Mouse (Mus musculus): ENCODE data around the gene Olfr1265.

The Olfr1265 gene

DNA sequence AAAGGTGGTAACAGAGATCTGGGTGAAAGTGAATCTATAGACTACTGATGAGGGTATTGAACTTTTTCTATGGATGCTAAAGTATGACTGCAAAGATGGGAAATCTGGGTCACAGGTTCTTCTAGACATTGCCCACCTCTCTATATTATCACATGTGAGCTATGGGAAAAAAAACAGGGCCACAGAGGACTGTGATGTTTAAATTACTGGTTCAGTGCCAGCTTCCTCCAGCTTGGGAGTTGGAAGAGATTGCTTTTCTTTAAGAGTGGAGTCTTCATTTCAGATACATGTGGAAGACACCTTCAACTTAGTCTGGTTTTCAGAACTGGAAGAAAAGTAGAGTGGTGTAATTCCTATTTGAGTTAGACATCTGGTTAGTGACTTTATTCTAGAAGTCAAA, at the start of gene Olfr1265:
TSS of gene Olfr1265 (plus strand) at position 301 of the 400 bp plus-strand sequence.
- DNase-seq (ENCODE audit: low spot score), result no peak

DNA sequence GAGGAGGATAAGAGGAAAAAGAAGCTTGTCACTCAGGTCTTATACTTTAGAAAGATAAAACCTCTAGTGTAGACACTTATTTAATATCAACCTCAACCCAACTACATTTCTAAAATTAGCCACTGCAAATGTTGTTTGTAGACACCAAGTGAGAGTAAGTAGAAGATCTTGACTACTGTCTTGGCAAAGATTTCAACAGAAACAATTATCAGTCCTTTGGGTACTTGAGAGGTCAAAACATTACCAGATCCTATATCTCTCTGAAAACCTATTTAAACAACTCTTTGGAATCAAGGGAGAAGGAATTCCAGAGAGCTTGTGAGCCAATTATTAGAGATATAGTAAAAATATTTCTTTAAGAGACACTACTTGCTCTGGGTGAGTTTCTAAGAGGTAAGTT, 44.2 kb upstream of the Olfr1265 start, which contains the start of gene Olfr1261:
TSS of gene Olfr1261 (plus strand) at position 301 of the 400 bp plus-strand sequence.
- DNase-seq (ENCODE audit: low spot score), result no peak

DNA sequence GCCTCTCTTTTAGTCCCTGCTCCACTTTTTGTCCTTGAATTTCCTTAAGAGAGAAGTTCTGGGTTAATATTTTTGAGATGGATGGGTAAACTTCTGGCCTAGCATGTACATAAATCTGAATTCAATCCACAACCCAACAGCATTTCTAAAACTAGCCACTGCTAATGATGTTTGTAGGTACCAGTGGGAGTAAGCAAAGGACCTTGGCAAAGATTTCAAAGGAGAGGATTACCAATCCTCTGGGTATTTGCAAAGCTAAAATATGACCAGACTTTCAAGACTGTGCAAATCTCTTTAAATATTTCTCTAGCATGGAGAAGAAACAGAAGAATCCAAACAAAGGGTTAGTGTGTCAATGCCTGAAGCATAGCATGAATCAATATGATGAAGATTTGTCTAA, 35.3 kb upstream of the Olfr1265 start, which contains the start of gene Olfr1262:
TSS of gene Olfr1262 (plus strand) at position 301 of the 400 bp plus-strand sequence.
- DNase-seq (ENCODE audit: low spot score), result no peak

DNA sequence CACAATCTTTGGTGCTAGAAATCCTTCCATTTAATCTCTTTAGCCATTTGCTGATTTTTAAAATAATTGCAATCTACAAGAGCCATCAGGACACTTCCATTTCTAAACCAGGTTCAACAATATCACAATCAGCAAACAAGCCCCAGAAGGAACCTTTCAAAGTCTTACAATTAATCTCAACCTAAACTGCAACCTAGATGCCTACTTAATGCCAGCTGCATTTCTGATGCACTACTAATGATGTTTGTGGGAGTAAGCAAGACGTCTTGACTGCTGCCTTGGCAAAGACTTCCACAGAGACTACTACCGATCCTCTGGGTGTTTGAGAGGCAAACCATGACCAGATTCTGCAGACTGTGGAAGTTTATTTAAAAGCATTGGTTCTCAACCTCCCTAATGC, 23.3 kb upstream of the Olfr1265 start, which contains the start of gene Olfr1263:
TSS of gene Olfr1263 (plus strand) at position 301 of the 400 bp plus-strand sequence.
- no peak for DNase-seq (ENCODE audit: low spot score)

DNA sequence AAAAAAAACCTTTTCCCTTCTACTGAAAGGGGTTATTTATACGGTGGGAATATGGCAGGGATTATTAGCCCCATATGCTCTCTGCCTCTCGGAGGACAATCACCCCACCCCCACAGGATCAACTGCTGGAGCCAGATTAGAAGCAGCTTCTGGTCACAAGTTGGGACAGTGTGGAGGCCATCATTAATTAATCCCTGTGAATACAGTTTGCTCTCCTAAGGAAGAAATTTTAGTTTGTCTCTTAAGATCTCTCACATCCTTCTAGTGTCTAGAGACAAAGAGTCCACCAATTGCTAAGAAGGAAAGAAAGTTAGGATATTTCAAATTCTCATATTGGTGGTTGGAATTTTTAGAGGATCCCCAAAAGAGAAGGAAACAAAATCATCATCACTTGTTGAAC, 9.7 kb upstream of the Olfr1265 start, which contains the start of gene Olfr1264:
TSS of gene Olfr1264 (minus strand) at position 101 of the 400 bp plus-strand sequence.
- DNase-seq (ENCODE audit: low spot score), result no peak

DNA sequence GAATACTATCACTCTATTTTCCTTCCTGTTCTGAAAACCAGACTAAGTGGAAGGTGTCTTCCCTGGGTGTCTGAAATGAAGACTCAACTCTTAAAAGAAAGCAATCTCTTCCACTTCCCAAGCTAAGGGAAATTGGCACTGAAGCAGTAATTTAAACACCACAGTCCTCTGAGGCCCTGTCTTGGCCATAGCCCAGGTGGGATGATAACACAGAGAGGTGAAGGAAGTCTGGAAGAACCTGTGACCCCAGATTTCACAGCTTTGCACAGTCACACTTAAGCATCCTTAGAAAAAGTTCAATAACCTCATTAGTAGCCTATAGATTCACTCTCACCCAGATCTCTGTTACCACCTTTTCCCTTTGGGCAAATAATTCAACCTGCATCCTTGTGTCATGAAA, 28.4 kb downstream of the Olfr1265 start, which contains the start of gene Olfr140:
TSS of gene Olfr140 (minus strand) at position 101 of the 400 bp plus-strand sequence.
- no peak for DNase-seq (ENCODE audit: low spot score)

DNA sequence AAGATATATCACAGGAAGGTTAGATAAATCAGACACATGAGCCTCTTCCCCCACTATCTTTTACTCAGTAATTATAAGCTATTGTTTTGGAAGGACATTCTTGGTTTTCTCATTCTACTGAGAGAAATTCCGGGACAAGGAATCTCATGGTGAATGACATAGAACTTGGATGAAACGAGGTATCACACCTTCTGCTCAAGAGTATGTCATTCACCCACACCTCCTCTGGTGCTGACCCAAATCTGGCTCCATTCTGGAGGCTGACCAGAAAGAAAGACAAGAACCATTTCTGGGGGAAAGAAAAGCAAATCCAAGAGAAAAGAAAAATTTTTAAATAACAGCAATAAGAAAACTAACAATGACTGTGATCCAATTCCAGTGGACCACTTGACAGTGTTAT, 34.9 kb downstream of the Olfr1265 start:
- DNase-seq (ENCODE audit: low spot score), result no peak

Data from urinary bladder, postnatal 10 days (tissue).